Mouse (Mus musculus) adrenal gland, postnatal 25 days (tissue): ENCODE data around the gene Gng8. TPM values are rescaled to one million over a fixed set of nuclear protein-coding genes. Genes with fewer than 3 reads are reported as not detected.

Experiments used
- DNase-seq: peaks from one replicate; pipeline ENCODE4 v3.0.0; 2021; ENCODE audit warnings: mixed read lengths
- total RNA-seq: library from RNA; stranded (reverse); gene quantifications from 2 replicates; pipeline ENCODE4 v1.2.3, GENCODE M21; 2021

Gene Gng8
- total RNA-seq, 1 experiment from 2014 or later = 0.70 TPM

DNA sequence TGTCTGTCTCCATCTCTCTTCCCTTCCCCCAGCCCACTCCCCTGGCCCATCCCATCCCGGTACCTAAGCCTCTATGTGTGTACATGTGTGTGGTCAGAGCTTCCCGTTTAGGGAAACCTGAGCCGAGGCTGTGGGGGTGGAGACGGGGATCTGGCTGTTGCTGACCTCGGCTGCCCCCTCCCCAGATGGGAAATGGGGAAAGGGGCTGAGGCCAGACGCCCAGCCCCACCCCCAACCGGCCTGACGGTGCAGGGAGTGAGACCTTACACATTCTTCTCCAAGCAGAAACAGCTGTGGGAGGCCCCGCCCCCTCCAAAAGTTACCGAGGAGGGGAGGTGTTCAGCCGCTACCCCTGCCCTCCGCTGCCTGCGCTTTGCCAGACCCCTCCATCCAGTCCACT is 15.0 kb upstream of the Gng8 start:
- no peak for DNase-seq

DNA sequence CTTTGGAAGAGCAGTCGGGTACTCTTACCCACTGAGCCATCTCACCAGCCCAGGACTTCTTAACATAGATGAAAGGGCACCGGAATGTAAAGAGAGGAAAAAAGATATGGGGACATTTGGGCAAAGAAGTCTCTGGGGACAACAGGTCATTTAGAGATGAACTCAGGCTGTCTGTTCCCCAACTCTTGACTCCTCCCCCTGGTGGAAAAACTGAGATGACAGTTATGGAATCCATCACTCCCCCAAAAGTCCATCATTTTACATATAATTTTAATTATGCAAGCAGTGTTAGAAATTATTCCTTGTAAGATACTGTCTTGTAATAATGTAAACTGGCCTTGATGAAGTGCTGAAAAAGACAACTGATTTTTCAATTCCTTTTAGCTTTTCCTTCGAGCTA is 13.9 kb upstream of the Gng8 start:
- DNase-seq = no peak

DNA sequence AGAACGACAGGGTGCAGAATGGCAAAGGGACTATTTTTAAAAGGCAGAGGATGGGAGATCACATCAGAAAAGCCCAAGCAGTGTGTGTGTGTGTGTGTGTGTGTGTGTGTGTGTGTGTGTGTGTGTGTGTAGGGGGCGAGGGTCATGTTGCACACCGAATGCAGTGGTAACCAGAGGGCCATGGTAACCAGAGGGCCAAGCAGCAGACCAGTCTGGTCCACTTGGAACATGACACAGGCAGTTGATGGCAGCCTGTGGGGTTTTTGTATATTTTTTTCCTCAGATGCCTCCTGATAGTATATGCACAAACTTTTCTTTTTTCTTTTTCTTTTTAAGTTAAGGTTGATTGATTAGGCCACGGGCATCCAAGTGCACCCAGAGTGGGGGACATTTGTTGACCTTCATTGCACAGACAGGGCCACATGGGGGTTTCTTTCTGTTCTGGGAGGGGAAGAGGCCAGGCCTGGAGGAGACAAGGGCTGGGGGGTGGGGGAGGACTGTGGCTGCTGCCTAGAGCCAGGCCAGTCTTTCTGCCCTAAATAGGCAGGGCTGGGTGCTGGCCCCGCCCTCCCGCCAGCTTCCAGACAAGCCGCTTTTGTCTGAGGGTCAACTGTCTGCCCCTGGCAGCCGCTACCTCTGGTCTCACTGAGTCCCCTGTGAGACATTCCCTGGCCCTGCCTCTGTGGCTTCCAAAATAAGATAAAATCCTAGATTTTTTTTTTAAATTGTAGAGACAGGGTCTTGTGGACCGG is 11.6 kb upstream of the Gng8 start:
- no peak for DNase-seq

DNA sequence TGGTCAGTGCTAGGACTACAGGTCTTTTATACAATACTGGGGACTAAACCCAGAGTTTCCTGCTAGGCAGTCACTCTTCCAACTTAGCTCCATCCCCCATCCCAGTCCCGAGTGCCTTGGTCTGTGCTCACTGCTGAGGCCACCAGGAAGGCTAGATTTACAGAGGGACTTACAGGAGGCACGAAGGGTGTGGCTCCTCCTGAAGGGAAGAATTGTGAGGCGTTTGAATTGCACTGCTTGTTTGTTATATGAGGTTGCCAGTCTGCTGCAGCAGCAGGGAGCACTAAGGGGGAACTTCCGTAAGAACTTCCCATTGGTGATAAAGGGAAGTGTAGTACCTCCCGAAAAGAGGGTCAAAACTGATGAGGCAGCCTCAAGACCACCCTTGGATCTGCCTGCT is 11.0 kb upstream of the Gng8 start:
- DNase-seq = no peak

DNA sequence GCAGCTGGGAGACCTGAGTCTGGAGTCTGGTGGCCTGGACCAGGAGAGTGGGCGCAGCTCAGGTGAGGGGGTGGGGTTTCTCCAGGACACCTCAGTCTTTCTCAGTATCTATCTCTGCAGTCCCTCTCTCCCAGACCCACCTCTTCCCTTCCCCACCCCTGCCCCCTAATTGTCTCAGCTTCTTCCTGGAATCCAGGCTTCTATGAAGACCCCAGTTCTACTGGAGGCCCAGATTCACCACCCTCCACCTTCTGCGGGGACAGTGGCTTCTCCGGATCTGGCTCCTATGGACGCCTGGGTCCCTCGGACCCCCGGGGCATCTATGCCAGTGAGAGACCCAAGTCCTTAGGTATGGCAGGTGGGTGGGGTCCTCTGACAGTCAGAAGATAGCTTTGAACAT is 8.4 kb upstream of the Gng8 start:
- no peak for DNase-seq

DNA sequence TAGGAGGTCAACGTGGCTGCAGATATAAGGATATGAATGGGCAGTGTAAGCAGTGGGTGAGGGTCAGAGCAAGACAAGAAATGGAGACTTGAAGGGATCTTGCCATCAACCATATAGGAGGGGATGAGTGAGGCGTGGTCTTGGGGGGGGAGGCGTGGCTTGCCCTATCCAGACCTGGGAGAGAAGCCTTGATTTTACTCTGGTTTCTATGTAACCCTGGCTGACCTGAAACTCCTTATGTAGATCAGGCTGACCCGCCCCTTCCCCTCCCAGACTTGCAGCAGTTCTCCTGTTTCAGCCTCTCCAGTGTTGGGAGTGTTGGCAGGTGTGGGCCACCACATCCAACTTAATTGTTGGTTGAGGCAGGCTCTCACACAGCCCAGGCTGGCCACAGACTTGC is 7.3 kb upstream of the Gng8 start:
- no peak for DNase-seq

DNA sequence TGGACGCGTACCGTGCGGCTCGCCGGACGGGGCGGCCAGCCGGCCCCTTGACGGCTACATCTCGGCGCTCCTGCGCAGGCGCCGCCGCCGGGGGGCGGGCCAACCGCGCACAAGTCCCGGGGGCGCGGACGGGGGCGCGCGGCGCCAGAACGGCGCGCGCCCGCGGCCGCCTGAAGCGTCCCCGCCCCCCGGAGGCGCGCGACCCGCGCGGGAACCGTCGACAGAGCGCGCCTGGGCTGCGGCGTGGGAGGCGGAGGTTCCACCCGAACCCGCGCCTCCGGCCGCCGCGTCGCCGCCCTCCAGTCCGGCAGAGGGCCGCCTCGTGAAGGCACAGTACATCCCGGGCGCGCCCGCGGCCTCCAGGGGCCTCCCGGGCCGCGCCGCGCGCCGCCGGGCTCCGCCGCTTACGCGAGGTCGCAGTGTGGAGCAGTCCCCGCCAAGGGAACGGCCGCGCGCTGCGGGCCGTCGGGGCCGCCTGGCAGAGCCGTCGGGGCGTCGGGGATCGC is 6.3 kb upstream of the Gng8 start:
- no peak for DNase-seq

DNA sequence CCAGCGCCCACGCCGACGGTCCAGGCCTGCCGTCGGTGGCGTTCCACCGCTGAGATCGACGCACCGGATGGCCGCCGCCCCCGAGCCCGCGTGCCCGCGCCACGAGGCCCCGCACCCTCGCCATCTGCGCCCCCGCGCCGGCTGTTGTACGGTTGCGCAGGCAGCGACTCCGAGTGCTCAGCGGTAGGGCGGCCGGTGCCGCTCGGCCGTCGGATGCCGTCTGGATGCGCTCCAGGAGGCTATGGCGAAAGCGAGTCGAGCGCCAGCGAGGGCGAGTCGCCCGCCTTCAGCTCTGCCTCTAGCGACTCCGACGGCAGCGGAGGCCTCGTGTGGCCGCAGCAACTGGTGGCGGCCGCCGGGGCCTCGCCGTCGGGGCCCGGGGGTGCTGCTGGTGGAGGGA is 5.7 kb upstream of the Gng8 start:
- DNase-seq = no peak

DNA sequence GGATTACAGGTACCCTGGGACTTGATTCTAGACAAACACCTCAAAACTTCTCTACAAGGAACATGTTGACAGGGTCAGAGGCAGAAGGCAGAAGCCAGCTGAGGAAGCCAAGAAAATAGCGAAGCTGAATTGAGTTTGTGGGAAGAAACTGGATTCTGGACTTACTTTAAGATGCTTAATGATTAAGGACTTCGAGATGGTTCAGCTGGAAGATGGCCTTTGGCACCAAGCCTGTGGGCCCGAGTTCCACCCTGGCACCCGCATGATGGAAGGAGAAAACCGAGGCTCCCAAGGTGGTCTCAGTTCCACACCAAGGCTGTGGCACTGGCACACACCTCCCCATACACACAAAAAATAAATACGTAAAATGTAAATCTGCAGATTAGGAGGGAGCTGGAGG is 1.1 kb upstream of the Gng8 start:
- no peak for DNase-seq

DNA sequence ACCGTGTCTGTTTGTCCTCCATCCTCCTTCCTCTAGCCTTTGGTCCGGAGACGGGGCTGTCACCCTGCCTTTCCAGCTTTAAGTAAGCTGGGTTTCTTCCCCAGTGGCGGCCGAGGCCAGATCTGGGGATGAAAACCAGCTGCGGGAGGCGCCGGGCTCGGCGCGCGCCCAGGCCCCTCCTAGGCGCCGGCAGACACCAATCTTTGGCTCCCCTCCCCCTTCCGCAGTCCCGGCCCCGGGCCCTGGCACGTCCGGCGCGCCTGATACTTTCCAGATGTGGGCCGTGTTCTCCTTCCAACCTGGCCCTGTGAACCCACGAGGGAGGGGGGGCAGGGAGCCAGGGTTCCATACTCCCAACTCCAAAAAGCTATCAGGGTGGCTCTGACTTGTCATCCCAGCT is 642 bp upstream of the Gng8 start:
- peak; percentile 54 for DNase-seq

DNA sequence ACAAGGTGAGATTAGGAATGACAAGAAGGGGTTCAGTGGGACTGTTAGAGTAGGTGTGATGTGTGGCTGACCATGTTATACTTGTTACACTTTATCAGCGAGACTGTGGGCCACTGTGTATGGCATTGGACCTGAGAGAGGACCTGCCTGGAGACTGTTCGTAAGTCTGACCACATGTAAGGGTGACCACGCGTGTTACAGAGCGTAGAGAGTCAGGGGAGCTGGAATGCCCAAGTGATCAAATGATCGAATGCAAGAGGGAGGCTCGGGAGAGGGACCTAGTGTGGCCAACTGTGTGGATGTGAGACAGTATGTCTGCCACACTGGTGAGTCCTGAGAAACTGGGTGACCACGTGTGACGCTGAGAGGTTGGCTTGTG is 755 bp downstream of the Gng8 start:
- DNase-seq = no peak

DNA sequence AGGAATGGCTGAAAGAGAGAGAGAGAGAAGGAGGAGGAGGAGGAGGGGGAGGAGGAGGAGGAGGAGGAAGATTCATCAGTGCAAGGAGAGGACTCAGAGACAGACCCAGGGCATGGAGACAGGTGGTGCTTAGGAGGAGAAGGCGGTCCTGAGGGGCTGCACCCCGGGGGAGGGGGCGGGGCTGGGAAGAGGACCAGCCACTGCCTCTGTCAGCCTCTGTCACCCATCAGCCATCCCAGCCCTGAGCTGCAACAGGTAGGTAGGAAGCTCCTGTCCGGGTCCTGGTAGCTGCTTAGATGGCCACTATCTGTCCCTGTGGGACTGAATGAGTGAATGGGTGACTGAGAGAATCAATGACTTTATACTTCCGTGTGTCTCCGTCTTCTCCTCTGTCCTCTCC is 2.0 kb downstream of the Gng8 start:
- DNase-seq = no peak

DNA sequence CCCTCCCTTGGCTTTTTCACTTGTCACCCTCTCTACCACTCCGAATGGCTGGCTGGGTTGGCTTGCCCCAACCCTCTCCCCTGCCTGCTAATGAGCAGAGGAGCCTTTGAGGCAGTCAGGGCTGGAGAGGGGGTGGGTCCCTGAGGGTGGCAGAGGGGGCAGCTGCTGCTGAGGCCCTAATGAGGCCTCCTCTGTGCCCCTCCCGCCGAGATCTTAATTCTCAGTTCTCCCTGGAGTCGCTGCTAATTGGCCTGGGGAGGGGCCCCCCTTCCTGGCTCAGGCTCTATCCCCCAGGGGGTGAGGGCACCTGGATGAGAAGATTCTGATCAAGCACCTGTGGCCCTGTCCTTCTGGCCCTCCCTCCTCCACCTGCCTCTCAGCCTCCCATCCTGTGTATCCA is 2.7 kb downstream of the Gng8 start:
- DNase-seq = no peak

DNA sequence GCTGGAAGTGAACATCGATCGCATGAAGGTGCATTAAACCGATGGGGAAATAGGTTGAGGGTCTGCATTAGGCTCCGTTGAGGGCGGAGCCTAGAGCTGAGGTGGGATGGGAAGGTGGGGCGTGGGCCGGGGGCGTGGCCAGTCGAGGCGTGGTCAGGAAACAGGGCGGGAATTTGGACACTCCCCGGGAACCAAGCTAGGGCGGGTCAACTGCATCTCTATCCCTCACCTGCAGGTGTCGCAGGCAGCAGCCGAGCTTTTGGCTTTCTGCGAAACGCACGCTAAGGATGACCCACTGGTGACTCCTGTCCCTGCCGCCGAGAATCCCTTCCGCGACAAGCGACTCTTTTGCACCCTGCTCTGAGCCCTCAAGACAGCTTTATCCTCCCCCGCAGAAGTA is 3.4 kb downstream of the Gng8 start:
- peak; percentile 75 for DNase-seq

DNA sequence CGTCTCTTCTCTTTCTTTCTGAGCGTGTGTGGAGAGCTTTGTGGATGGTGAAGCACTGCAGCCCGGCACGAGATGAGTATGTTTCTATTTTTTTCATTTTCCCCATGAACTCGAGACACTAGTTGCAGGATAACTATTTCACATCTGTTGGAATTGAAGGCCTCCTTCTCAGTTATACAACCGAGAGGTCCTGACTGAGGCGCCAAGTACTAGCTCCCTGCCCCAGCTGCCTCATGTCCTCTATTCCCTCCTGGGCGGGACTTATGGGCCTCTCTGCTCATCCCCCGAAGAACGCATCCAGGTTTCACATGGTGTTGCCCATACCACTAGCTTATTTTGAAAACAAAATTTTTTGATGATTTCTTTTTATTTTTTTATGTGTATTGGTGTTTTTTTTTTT is 3.9 kb downstream of the Gng8 start:
- DNase-seq = no peak

DNA sequence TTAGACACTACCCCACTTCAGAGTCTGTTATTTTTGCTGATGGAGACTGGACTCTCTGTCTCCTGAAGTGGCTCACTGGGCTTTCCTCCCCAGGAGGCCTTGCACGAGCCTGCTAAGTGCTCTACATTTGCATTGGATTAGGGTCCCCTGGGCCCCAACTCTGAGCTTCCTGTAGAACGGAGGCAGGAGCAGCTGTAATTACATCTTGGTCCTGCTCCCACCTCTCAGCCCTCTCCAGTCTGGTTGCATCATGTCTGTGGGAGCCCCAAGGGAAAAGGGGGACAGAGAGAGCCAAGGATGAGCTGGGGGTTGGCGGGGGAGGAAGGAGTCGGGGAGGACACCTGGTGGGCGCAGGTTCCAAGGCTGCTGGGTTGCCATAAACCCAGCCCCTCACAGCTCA is 8.9 kb downstream of the Gng8 start:
- no peak for DNase-seq

DNA sequence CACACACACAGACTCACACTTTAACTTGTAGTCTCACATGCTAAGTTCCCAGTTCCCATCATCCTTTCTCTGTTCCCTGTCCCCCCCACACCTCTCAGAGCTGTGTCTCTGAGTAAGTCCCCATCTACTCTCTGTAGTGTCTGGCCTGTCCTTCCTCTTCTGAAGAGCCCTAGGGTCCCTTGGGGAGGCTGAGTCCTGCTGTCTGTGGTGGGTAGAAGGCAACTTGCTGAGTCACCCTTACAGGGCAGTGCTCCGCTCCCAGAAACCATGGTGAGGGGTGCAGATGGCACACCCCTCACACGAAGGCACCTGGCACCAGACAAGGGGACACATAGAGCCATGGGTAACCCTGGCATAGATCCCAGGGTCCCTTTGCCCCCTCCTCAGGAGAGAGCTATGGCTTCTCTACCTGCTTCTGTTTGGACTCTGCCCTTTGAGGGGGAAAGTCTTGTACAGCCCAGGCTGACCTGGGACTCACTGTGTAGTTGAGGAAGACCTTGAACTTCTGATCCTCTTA is 11.9 kb downstream of the Gng8 start:
- DNase-seq = no peak

DNA sequence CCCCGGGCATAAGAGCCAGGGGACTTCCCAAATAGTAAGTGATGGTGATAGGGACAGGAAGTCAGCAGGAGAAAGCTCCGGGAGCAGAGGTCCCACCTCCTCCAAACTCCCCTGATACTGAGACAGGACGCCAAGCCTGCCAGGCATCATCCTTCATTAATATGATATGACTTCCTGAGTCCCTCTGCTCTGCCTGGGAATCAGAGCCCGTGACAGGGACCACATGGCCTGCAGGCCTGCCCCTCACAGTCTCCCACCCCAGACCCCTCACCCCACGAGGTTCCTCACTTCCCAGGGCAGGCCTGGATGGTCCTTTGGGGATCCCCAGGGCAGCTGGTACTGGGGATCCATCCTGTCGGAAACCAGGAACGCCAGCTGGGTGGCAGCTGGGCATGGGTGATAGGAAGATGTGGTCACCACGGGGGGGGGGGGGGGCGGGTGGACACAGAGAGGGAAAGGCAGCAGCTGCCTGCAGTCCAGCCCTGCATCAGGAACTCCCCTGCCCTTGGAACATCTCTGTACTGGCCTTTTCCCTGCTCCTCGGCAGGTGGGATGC is 12.6 kb downstream of the Gng8 start:
- no peak for DNase-seq

DNA sequence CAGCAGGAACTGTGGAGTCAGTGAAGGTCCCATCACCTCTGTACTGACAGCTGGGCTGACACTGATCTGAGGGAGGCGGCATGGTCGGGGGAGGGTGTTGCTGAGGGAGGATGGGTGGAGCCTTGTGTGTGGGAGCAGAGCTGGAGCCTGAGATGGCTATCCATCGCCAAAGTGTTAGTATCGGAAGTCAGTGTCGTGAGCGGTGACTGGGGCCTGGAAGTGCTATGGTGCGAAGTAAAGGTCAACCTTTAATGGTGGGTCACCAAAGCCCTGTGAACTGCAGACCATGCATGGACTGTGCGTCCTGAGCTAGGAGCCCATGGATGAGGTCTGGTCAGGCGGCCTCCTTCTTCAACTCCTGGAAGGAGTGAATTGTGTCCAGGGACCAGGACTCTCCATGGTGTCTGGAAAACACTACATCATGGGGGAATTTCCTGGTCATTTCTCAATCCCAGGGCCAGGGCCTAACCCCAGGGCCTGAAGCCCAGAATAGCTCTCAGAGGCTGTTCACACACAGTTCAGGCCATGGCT is 14.0 kb downstream of the Gng8 start:
- DNase-seq = no peak

DNA sequence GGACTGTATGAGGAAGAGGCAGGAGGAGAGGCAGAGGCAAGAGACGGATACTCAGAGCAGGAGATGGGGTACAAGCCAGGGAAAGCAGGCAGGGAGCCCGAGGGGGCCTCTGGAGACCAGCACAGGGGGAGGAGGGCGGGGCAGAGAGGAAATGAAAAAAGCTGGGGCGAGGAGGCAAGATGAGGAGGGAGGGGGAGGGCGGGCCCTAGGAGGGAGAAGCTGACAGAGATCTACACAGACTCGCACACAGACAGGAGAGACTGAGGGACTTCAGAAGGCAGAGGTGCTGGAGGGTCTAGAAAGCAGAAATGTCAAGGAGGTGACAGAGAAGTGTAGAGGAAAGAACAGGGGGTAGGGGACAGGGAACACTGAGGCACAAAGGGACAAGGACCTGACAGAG is 14.7 kb downstream of the Gng8 start, which contains the start of gene Ptgir:
Ptgir (plus strand) TSS at position 210 of the 400 bp plus-strand sequence.
- DNase-seq = no peak

DNA sequence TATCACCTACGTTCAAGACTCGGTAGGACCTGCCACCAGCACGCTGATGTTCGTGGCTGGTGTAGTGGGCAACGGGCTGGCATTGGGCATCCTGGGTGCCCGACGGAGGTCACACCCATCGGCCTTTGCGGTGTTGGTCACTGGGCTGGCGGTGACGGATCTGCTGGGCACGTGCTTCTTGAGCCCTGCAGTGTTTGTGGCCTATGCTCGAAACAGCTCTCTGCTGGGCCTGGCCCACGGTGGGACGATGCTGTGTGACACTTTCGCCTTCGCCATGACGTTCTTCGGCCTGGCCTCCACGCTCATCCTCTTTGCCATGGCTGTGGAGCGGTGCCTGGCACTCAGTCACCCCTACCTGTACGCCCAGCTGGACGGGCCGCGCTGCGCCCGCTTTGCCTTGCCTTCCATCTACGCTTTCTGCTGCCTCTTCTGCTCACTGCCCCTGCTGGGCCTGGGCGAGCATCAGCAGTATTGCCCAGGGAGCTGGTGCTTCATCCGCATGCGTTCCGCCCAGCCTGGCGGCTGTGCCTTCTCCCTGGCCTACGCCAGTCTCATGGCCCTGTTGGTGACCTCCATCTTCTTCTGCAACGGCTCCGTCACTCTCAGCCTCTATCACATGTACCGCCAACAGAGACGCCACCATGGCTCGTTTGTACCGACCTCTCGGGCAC is 15.4 kb downstream of the Gng8 start:
- DNase-seq = no peak

DNA sequence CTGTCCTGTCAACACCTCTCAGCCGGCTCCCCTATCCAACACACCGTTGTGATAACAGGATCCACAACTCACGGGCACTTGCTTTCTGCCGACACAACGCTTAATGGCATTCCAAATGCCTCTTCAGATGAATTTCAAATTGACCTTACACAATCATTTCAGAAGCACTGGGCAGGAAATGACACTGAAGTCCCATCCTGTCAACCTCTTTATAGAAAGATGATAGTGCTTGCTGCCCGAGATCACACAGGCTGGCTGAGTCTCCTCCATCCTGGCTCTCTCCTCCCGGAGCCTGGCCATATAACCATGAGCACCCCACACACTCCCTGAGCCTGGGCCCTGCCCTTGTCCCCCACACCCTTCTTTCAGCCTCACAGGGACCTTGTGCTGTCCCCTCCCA is 16.3 kb downstream of the Gng8 start:
- no peak for DNase-seq

DNA sequence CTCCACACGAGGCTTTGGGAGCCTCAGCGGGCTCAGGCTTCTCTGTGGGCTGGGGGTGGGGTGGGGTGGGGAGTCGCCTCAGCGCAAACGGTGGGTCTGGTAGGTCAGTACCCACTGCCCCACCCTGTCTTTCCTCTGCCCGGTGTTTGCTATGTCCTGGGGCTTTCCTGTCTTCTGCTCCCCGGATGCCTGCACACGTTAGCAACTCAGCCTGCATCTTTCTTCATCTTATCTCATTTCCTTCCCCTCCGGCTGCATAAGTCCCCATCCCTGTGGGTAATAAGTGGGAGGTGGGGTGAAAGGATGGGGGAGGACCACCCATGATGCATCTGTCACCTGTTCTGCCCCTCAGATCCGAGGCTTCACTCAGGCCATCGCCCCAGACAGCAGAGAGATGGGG is 16.8 kb downstream of the Gng8 start:
- DNase-seq = no peak
